Mouse (Mus musculus) hindbrain, embryonic 12.5 days (tissue): ENCODE data around the gene 4933427I04Rik. TPM values are rescaled to one million over a fixed set of nuclear protein-coding genes. Genes with fewer than 3 reads are reported as not detected.

ENCODE experiments used
- ATAC-seq: fragments of 200-750 bp; cut with Nextera tagmentation; 2 replicates; pipeline ENCODE4 v1.8.0; 2017; ENCODE audit warnings: moderate TSS enrichment; ENCODE audit not compliant: low FRiP score
- H3K27ac ChIP-seq: fragments of 300-500 bp; sonication (generic); 2 replicates; pipeline ENCODE4 v1.5.1; 2016; ENCODE audit warnings: mild to moderate bottlenecking
- H3K27me3 ChIP-seq: fragments of 300-500 bp; sonication (generic); 2 replicates; pipeline ENCODE4 v1.6.1; 2016; ENCODE audit warnings: mild to moderate bottlenecking
- H3K36me3 ChIP-seq: fragments of 300-500 bp; sonication (generic); 2 replicates; pipeline ENCODE4 v1.6.1; 2016; ENCODE audit warnings: mild to moderate bottlenecking
- H3K4me1 ChIP-seq: fragments of 300-500 bp; sonication (generic); 2 replicates; pipeline ENCODE4 v1.6.1; 2016
- H3K4me2 ChIP-seq: fragments of 300-500 bp; sonication (generic); replicated peaks from 2 replicates; pipeline ENCODE4 v1.6.1; 2016; ENCODE audit warnings: mild to moderate bottlenecking
- H3K4me3 ChIP-seq: fragments of 300-500 bp; sonication (generic); 2 replicates; pipeline ENCODE4 v1.5.1; 2016; ENCODE audit warnings: mild to moderate bottlenecking
- H3K9ac ChIP-seq: fragments of 300-500 bp; sonication (generic); 2 replicates; pipeline ENCODE4 v1.6.1; 2016; ENCODE audit warnings: mild to moderate bottlenecking, moderate library complexity
- H3K9me3 ChIP-seq: fragments of 300-500 bp; sonication (generic); replicated peaks from 2 replicates; pipeline ENCODE4 v1.6.1; 2016; ENCODE audit warnings: mild to moderate bottlenecking
- WGBS: fragments of 180-500 bp; shearing (Covaris S2); methylation state at CpG from one replicate; pipeline ENCODE4 v1.1.7; 2016; 5-methylcytosine and 5-hydroxymethylcytosine counted together
- polyA plus RNA-seq: library from polyadenylated mRNA; unstranded; fragments of >200 nt; fragmentation: Nextera tagmentation; extraction: Ambion mirVana; gene quantifications from 2 replicates; pipeline ENCODE4 v1.2.1, GENCODE M21; 2016

Gene 4933427I04Rik
- 0.18 TPM in 1 of 2 replicates, not detected in the other for polyA plus RNA-seq

DNA sequence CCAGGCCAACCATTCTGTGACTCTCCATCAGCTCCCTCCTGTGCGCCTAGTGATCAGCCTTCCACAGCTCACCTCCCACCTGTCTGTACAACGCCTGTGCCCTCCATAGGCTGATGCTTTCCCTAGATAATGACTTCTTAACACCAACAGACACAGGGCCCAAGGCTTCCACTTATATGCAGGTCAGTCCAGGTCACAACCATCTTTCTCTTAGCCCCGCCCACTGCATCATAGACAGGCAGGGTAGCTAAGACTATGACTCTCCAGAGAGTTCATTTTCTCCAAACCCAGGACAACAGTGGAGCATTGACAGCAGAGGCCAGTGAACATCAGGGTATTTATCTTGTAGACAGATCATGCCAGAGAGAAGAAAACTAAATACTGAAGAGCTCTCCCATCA, at the start of gene 4933427I04Rik:
TSS of gene 4933427I04Rik (plus strand) at position 301 of the 400 bp plus-strand sequence.
- no peak within 1 kb of the TSS for H3K4me3 ChIP-seq
- WGBS, result 80% methylated on average over 3 of the region's 3 CpGs

DNA sequence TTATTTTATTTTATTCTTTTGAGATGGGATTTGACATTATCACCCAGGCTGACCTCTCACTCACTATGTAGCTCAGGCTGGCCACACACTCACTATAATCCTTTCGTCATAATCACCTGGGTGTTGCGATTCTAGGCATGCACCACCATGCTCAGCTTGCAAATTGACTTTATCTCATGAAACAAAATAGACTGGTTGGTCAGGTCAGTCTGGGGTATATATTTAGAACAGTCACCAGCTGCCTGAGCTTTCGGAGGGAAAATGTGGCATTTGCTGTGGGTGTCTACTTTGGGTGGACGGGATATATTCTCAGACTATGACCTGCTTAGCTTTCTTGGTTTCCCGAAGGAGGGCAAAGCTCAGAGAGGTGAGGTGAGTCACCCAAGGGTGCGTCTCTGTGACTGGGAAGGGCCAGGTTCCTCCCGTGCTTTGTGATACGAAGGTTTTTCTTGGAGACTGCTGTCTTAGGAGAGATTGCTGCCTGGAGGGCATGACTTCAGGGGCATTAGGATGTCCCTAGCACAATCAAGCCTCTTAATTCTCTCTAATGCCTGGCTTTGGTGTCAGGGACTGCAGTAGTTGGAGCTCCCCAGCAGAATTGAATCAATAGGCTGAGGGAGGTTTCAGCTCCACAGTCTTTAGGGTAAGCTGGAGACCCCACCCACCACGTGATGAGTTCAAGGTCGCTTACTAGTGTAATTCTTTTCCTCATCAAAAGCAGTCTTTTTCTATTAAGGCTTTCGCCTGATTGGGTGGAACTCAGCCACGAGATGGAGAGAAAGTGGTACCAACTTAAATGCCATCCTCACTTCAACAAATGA, 48.8 kb upstream of the 4933427I04Rik start:
- no peak for ATAC-seq
- Histone ChIP-seq H3K27me3 (no peaks in the 10 kb centered on the region), H3K36me3 (no peaks in the 10 kb centered on the region), H3K9me3 (no peaks in the 10 kb centered on the region; the same call in 1 of the 2 replicates), H3K27ac (no peak overlapping the region), H3K4me1 (peaks cover 6% of the 10 kb centered on the region), H3K4me2 (no peak overlapping the region), H3K4me3 (no peak overlapping the region), H3K9ac (no peak overlapping the region)
- WGBS, result 86% methylated on average over 12 of the region's 12 CpGs

More for the DNA sequence above, at the start of gene 4933427I04Rik:
- Histone ChIP-seq H3K9me3 (no peaks in the 10 kb centered on the region), H3K4me1 (no peaks in the 10 kb centered on the region), H3K27me3 (no peaks in the 10 kb centered on the region), H3K4me2 (no peak within 1 kb of the TSS), H3K27ac (no peak within 1 kb of the TSS), H3K9ac (no peak within 1 kb of the TSS), H3K36me3 (no peaks in the 10 kb centered on the region)
- no peak for ATAC-seq

DNA sequence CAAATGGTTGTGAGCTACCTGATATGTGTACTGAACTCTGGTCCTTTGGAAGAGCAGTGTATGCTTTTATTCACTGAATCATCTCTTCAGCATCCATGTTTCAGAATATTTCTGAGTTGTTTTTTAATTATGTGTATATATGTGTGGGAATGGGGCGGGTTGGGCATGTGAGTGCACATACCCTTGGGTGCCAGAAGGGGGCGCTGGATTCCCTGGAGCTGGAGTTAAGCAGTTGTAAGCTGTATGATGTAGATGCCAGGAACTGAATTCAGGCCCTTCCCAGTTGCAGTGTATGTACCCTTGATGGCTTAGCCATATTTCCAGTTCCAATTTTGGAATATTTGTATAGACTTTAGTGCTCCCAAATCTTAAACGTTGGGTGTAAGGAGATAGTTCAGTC, 47.0 kb upstream of the 4933427I04Rik start:
- H3K27ac ChIP-seq, result no peak overlapping the region
- H3K9ac ChIP-seq, result no peak overlapping the region
- 79% methylated on average over 3 of the region's 3 CpGs for WGBS
- H3K4me2 ChIP-seq, result no peak overlapping the region
- H3K4me3 ChIP-seq, result no peak overlapping the region
- no peaks in the 10 kb centered on the region for H3K27me3 ChIP-seq
- no peaks in the 10 kb centered on the region; the same call in 1 of the 2 replicates for H3K9me3 ChIP-seq
- peaks cover 6% of the 10 kb centered on the region for H3K4me1 ChIP-seq
- ATAC-seq, result no peak
- H3K36me3 ChIP-seq, result no peaks in the 10 kb centered on the region

DNA sequence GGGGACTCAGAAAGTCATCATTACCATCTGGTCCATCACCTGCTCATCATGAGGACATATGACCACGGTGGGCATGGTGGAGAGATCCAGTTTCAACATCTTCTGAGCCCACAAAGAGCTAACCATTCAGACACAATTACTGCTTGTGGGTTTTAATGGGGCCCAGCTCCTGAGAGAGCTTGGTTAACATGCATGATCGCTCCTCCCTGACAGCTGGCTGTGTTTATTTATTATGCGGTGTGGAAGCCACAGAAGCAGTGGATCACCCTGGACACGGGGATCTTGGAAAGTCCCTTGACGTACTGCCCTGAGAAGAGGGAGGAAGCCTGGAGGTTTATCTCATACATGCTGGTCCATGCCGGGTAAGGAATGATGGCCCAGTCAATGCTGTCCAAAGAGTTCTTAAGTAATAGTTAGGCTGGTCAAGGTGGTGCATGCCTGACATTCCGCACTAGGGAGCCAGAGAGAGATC, 45.4 kb upstream of the 4933427I04Rik start:
- Histone ChIP-seq H3K27me3 (no peaks in the 10 kb centered on the region), H3K4me1 (peaks cover 6% of the 10 kb centered on the region), H3K9me3 (no peaks in the 10 kb centered on the region; the same call in 1 of the 2 replicates), H3K4me2 (no peak overlapping the region), H3K36me3 (no peaks in the 10 kb centered on the region), H3K9ac (no peak overlapping the region), H3K27ac (no peak overlapping the region), H3K4me3 (no peak overlapping the region)
- no peak for ATAC-seq
- WGBS, result 57% methylated on average over 7 of the region's 7 CpGs

DNA sequence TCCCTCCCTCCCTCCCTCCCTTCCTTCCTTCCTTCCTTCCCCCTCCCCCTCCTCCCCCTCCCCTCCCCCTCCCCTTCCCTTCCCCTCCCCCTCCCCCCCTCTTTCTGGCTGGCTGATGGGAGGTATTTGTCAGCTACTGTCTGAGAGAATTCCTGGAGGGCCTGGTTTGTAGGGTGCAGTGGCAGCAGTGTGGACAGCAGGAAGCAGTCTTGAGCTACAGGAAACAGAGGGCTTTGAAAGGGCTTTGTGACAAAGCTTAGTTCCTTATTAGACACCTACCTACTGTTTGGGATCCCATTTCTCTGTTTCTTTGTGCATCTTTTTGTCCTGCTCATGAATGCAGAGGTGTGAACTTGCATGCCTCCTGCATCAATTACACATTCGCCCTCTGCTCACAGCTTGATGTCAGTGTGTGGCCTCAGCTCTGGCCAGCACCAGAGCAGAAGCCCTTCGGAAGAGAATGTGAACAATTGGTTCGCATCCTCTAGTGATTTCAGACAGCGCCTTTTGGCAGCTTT, 40.3 kb upstream of the 4933427I04Rik start:
- Histone ChIP-seq H3K9me3 (no peaks in the 10 kb centered on the region), H3K4me2 (no peak overlapping the region), H3K27me3 (no peaks in the 10 kb centered on the region), H3K9ac (no peak overlapping the region), H3K36me3 (no peaks in the 10 kb centered on the region), H3K4me3 (no peak overlapping the region), H3K27ac (no peak overlapping the region), H3K4me1 (peaks cover 4% of the 10 kb centered on the region)
- ATAC-seq, result no peak
- 37% methylated on average over 4 of the region's 4 CpGs for WGBS

DNA sequence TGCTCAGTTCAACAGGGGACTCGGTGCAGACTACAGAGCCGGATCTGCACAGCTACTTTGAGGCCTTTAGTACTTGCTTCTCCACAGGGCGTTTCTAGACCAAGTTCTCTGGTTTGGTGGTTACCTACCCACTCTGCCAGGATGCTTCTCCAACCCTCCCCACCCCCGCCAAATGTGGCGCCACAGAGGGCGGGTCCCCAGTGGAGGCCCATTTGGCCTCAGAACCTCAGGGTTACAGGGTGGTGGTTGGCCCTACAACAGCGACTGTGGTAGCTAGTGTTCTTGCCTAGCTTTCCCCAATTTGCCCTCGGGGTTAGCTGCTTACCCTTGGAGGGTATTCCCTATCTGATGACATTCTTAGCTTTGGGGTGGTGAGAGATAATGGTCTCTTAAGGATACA, 17.4 kb upstream of the 4933427I04Rik start:
- H3K4me3 ChIP-seq, result no peak overlapping the region
- H3K9ac ChIP-seq, result no peak overlapping the region
- no peaks in the 10 kb centered on the region for H3K27me3 ChIP-seq
- ATAC-seq, result no peak
- no peak overlapping the region for H3K4me2 ChIP-seq
- WGBS, result 84% methylated on average over 8 of the region's 8 CpGs
- no peaks in the 10 kb centered on the region for H3K36me3 ChIP-seq
- H3K4me1 ChIP-seq, result no peaks in the 10 kb centered on the region
- no peaks in the 10 kb centered on the region for H3K9me3 ChIP-seq
- H3K27ac ChIP-seq, result no peak overlapping the region

DNA sequence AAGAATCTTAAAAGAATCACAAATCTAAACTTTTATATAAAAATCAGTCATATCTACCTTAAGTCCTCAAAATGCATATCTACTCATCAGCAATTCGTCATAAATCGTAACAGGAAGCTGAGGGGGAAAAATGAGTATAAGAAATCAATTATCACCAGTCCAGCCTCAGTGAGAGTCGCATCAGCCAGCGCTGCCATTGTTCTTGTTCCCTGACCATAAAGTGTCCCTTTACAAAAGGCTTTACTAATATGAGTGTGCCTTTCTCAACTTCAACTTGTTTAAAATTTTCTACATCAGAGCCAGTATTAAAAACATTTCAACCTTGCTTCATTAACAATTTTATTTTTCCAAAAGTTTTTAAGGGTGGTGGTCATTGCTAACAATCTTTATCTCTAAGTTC, 2.6 kb upstream of the 4933427I04Rik start:
- Histone ChIP-seq H3K4me1 (no peaks in the 10 kb centered on the region), H3K9ac (no peak overlapping the region), H3K27ac (no peak overlapping the region), H3K36me3 (no peaks in the 10 kb centered on the region), H3K4me2 (no peak overlapping the region), H3K9me3 (no peaks in the 10 kb centered on the region), H3K4me3 (no peak overlapping the region), H3K27me3 (no peaks in the 10 kb centered on the region)
- WGBS, result 52% methylated on average over 4 of the region's 4 CpGs
- no peak for ATAC-seq

DNA sequence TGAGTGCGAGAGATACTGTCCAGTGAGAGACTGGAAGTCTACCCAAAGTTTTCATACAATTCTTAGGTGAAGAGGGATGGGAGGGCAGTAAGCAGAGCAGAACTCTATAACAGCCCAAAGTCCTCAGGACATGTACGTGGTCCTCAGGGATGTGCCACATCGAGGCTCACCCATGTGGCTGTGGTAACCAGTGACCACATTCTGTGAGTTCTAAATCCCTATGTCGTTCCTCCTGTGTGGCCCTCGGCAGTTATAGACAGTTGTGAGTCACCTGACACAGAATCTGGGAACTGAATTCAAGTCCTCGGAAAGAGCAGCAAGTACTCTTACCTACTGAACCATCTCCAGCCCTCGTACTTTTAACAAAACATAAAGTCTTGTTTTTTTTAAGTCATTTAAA, 1.4 kb upstream of the 4933427I04Rik start:
- H3K36me3 ChIP-seq, result no peaks in the 10 kb centered on the region
- whole genome bisulfite sequencing, result 86% methylated on average over 7 of the region's 7 CpGs
- H3K4me3 ChIP-seq, result no peak overlapping the region
- H3K27ac ChIP-seq, result no peak overlapping the region
- no peaks in the 10 kb centered on the region for H3K4me1 ChIP-seq
- H3K4me2 ChIP-seq, result no peak overlapping the region
- no peak overlapping the region for H3K9ac ChIP-seq
- ATAC-seq, result no peak
- H3K9me3 ChIP-seq, result no peaks in the 10 kb centered on the region
- no peaks in the 10 kb centered on the region for H3K27me3 ChIP-seq

DNA sequence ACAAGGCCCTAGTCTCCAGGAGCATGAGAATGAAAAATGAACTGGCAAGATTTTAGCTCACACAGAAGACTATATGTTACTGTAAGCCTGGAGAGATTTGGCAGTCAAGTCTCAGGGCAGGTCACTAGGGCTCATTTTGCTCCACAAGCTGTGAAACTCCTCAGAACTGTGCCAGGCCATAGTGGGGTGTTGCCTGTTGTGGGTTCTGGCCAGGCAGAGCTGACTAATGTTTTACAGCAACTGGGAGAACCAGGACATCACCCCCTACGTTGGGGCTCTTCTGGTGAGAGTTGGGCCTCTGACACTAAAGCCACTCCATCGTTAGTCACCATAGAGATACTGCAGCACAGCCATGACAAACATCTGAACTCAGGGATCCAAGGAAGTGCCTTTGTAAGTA, 324 bp downstream of the 4933427I04Rik start:
- ATAC-seq, result no peak
- H3K9ac ChIP-seq, result no peak overlapping the region
- 56% methylated on average over 2 of the region's 2 CpGs for WGBS
- no peak overlapping the region for H3K27ac ChIP-seq
- no peak overlapping the region for H3K4me2 ChIP-seq
- H3K4me1 ChIP-seq, result no peaks in the 10 kb centered on the region
- no peaks in the 10 kb centered on the region for H3K36me3 ChIP-seq
- no peaks in the 10 kb centered on the region for H3K9me3 ChIP-seq
- no peak overlapping the region for H3K4me3 ChIP-seq
- no peaks in the 10 kb centered on the region for H3K27me3 ChIP-seq

DNA sequence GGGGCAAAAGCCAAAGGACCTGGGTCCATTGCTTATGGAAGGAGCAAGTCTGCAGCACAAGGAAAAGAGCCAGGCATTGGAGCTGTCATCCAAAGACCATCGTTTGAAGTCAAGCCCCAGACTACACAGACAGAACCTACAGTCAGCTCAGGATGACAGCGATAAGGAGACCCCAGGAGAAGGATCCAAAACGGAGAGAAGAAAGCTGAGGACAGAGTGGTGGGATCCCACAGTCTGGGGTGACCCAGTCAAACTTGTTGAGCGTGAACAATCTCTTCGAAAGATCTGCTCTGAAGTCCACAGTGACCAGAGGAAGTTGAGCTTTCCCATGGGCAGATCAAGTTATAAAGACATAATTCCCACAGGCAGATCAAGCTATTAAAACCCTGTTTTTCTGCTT, 1.1 kb downstream of the 4933427I04Rik start:
- no peak for ATAC-seq
- Histone ChIP-seq H3K4me3 (no peak overlapping the region), H3K27me3 (no peaks in the 10 kb centered on the region), H3K9ac (no peak overlapping the region), H3K36me3 (no peaks in the 10 kb centered on the region), H3K4me2 (no peak overlapping the region), H3K27ac (no peak overlapping the region), H3K4me1 (no peaks in the 10 kb centered on the region), H3K9me3 (no peaks in the 10 kb centered on the region)
- 86% methylated on average over 5 of the region's 5 CpGs for WGBS

DNA sequence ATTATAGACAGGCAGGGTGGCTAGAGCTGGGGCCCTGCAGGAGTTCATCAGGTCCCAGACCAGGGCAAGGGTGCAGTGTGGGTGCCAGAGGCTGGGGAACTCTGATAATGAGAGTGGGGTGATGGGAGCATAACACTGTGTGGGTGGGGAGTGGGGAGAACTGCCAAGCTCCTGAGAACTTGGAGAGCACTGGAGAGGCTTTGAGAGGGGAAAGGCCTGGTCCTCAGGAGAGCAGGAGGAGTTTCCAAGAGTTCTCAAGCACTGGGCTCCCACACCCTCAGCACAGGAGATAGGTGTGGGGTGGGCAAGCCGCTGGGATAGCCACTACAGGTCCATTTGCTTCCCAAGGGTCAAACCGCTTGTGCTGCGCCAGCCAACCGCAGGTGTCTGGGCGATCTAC, 34.2 kb downstream of the 4933427I04Rik start:
- Histone ChIP-seq H3K4me3 (no peak overlapping the region), H3K9ac (no peak overlapping the region), H3K36me3 (no peaks in the 10 kb centered on the region), H3K27ac (no peak overlapping the region), H3K4me2 (no peak overlapping the region), H3K27me3 (no peaks in the 10 kb centered on the region), H3K4me1 (no peaks in the 10 kb centered on the region), H3K9me3 (no peaks in the 10 kb centered on the region)
- ATAC-seq, result no peak
- 92% methylated on average over 5 of the region's 5 CpGs for WGBS

DNA sequence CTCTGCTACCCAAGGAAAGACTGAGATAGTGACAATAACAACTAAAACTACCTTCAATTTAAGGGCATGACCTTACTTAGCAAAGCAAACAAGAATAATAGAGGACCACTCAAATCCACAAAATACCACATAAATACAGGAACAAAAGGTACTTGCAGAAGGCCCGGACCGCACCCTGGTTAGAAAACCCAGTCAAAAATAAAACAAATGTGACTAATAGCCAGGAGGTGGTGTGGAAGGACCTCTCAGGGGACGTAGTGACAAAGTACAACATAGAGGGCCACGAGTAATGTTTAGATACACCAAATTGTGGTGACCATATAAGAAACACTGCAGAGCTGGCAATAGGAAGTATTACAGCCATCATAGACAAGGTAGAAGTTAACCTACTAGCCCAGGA, 34.8 kb downstream of the 4933427I04Rik start:
- Histone ChIP-seq H3K4me3 (no peak overlapping the region), H3K4me2 (no peak overlapping the region), H3K27me3 (no peaks in the 10 kb centered on the region), H3K4me1 (no peaks in the 10 kb centered on the region), H3K27ac (no peak overlapping the region), H3K36me3 (no peaks in the 10 kb centered on the region), H3K9ac (no peak overlapping the region), H3K9me3 (no peaks in the 10 kb centered on the region)
- no peak for ATAC-seq
- WGBS, result 87% methylated on average over 4 of the region's 4 CpGs

DNA sequence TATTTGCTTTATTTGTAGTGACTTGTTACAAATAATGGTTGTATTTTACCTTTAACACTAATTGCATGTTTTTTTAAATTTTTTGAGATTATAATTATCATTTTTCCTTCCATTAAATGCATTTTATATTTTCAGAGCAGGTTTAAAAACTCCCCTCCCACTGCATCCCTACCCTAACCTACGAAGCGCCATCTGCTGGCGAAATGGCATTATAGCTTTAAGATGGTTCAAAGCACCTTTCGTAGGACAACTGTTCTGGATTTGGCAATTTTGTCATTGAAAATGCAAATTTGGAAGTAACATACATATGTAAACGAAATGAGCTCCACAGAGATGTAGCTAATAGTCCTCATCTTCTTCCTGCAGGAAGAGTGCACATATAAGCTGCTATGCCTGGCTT, 39.2 kb downstream of the 4933427I04Rik start:
- WGBS, result 12% methylated on average over 5 of the region's 5 CpGs
- Histone ChIP-seq H3K4me2 (no peak overlapping the region), H3K27ac (no peak overlapping the region), H3K27me3 (no peaks in the 10 kb centered on the region), H3K4me3 (no peak overlapping the region), H3K9me3 (no peaks in the 10 kb centered on the region), H3K9ac (no peak overlapping the region), H3K36me3 (no peaks in the 10 kb centered on the region), H3K4me1 (no peaks in the 10 kb centered on the region)
- ATAC-seq, result no peak
